Mouse (Mus musculus) liver, embryonic 14.5 days (tissue): ENCODE results near the gene Pecr. TPM values are rescaled to one million over a fixed set of nuclear protein-coding genes. Genes with fewer than 3 reads are reported as not detected.

Source experiments
- ATAC-seq: fragments of 200-750 bp; cut with Nextera tagmentation; 2 replicates; pipeline ENCODE4 v1.8.0; 2017; ENCODE audit warnings: moderate number of reproducible peaks, mild to moderate bottlenecking, moderate library complexity; ENCODE audit not compliant: insufficient read depth
- DNase-seq, 3 experiments: peaks; one replicate each; pipeline ENCODE4 v3.0.0-alpha.2; 2012 to 2013; ENCODE audit warnings: low read depth in 3 of 3, low spot score in 3 of 3
- H3K27ac ChIP-seq: fragments of 300-500 bp; sonication (generic); 2 replicates; pipeline ENCODE4 v1.5.1; 2014; ENCODE audit warnings: moderate library complexity, mild to moderate bottlenecking, control low read depth, inconsistent platforms
- H3K27me3 ChIP-seq: fragments of 300-500 bp; sonication (generic); 2 replicates; pipeline ENCODE4 v1.6.1; 2014; ENCODE audit warnings: mild to moderate bottlenecking, low read length, moderate library complexity; ENCODE audit not compliant: control insufficient read depth, insufficient read depth
- H3K36me3 ChIP-seq: fragments of 300-500 bp; sonication (generic); replicated peaks from 2 replicates; pipeline ENCODE4 v1.6.1; 2014; ENCODE audit warnings: low read depth; ENCODE audit not compliant: control insufficient read depth, insufficient read depth
- H3K4me1 ChIP-seq, 2 experiments: fragments of 200-500 bp in 1 of 2; fragments of 300-500 bp in 1 of 2; sonication (generic) in 1 of 2; replicated peaks; 2 replicates each; pipeline ENCODE4 v1.6.1; 2012 to 2014; ENCODE audit warnings: antibody characterized with exemption in 1 of 2, inconsistent platforms in 1 of 2, low read length in 1 of 2; ENCODE audit not compliant: control insufficient read depth in 2 of 2, insufficient read depth in 2 of 2
- H3K4me2 ChIP-seq: fragments of 300-500 bp; sonication (generic); 2 replicates; pipeline ENCODE4 v1.6.1; 2014; ENCODE audit warnings: low read depth, mild to moderate bottlenecking, control low read depth, moderate library complexity
- H3K4me3 ChIP-seq, 2 experiments: fragments of 200-500 bp in 1 of 2; fragments of 300-500 bp in 1 of 2; sonication (generic) in 1 of 2; 2 replicates each; pipeline ENCODE4 v1.5.1; 2012 to 2014; ENCODE audit warnings: low read depth in 2 of 2, low read length in 2 of 2, mild to moderate bottlenecking in 2 of 2, control low read depth in 1 of 2, inconsistent platforms in 1 of 2, moderate library complexity in 1 of 2; ENCODE audit not compliant: insufficient read depth in 1 of 2
- H3K9ac ChIP-seq: fragments of 300-500 bp; sonication (generic); replicated peaks from 2 replicates; pipeline ENCODE4 v1.6.1; 2014; ENCODE audit warnings: mild to moderate bottlenecking, control low read depth, moderate library complexity
- H3K9me3 ChIP-seq: fragments of 300-500 bp; sonication (generic); 2 replicates; pipeline ENCODE4 v1.6.1; 2016; ENCODE audit warnings: low read length, mixed read lengths; ENCODE audit not compliant: control insufficient read depth
- CTCF ChIP-seq: IDR thresholded peaks from 2 replicates; pipeline ENCODE4 v1.5.1; 2016; ENCODE audit warnings: antibody characterized with exemption, low read depth, control low read depth
- EP300 ChIP-seq: IDR thresholded peaks from 2 replicates; pipeline ENCODE4 v1.6.1; 2016; ENCODE audit warnings: antibody characterized with exemption, low read depth
- WGBS: fragments of 180-500 bp; shearing (Covaris S2); extraction: QIAGEN DNeasy Blood & Tissue Kit; methylation state at CpG from one replicate; pipeline ENCODE4 v1.1.7; 2014; ENCODE audit not compliant: insufficient replicate concordance; 5-methylcytosine and 5-hydroxymethylcytosine counted together
- polyA plus RNA-seq, 2 experiments: library from polyadenylated mRNA; depleted of rRNA in 1 of 2; stranded (reverse) in 1 of 2; unstranded in 1 of 2; fragments of >200 nt; fragmentation: Nextera tagmentation in 1 of 2; extraction: Ambion mirVana in 1 of 2; gene quantifications; 2 replicates each; pipeline versions ENCODE4 v1.2.1 to v1.2.3; 2012 to 2014

Gene Pecr
- polyA plus RNA-seq, 2 experiments, result 23.1 to 40.2 TPM

DNA sequence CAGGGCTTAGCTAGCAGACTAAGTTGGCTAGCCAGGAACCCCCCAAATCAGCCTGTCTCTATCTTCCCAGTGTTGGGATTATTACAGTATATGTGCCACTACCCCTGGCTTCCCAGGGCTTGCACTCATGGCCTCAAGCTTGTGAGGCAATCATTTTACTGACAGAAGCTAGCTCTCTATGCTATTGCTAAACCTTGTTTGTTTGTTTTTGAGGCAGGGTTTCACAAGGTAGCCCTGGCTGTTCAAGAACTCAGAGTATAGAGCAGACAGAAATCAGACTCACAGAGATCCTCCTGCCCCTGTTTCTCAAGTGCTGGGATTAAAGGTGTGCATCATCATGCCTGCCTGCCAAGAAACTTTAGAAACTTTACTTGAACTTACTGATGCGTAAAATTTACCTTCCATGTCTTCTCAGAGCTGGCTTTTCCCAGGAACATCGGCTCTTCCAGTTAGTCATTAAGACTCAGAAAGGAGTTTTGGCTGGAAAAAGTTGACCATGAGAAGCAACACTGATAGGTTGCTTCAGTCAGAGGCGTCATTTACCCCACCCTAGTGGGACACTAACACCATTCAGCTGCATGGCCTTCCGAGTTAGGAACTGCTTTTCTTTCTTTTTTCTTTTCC lies 4.5 kb upstream of the Pecr start:
- peak in 1 of 3 experiments; percentile 11 for DNase-seq
- H3K27me3 ChIP-seq, result peaks cover 4% of the 10 kb centered on the region; the same call in 1 of the 2 replicates
- ATAC-seq, result peak; percentile 27
- peaks cover 0 to 16% of the 10 kb centered on the region in 2 experiments; a peak in 3 of 4 replicates for H3K4me1 ChIP-seq
- H3K9ac ChIP-seq, result no peak overlapping the region
- no peak for TF ChIP-seq CTCF
- no peak for TF ChIP-seq EP300
- peak overlapping the region; percentile 24 for H3K4me2 ChIP-seq
- H3K36me3 ChIP-seq, result no peaks in the 10 kb centered on the region
- peak overlapping the region; percentile 18 for H3K27ac ChIP-seq
- WGBS, result 57% methylated on average over 4 of the region's 4 CpGs
- H3K9me3 ChIP-seq, result no peaks in the 10 kb centered on the region
- no peak overlapping the region for H3K4me3 ChIP-seq

DNA sequence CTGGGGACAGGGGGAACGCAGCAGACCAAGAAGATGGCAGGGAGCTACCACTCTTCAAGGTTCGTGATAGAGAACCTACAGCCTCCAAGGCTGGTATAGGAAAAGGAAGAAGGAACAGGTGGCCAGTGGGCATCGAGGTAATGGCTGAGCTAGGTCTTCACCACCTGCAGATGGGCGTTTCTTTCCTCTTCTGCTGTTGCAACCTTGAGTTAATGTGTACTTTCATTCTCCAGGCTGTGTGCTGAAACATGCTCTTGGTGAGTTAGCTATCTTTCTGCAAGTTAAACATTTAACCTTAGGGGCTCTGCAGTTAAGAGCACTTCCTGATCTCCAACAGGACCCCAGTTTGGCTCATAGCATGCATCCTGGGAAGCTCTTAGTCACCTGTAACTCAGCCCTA lies 3.8 kb upstream of the Pecr start:
- H3K4me2 ChIP-seq, result peak overlapping the region; percentile 24
- peaks cover 4% of the 10 kb centered on the region; the same call in 1 of the 2 replicates for H3K27me3 ChIP-seq
- DNase-seq, result no peak
- ATAC-seq, result no peak
- no peak for TF ChIP-seq CTCF
- no peak for TF ChIP-seq EP300
- H3K9me3 ChIP-seq, result no peaks in the 10 kb centered on the region
- H3K27ac ChIP-seq, result no peak overlapping the region; the same call in 1 of the 2 replicates
- no peak overlapping the region for H3K9ac ChIP-seq
- no peak overlapping the region for H3K4me3 ChIP-seq
- H3K36me3 ChIP-seq, result no peaks in the 10 kb centered on the region
- 45% methylated on average over 4 of the region's 4 CpGs for WGBS
- peaks cover 0 to 20% of the 10 kb centered on the region in 2 experiments; a peak in 3 of 4 replicates for H3K4me1 ChIP-seq

DNA sequence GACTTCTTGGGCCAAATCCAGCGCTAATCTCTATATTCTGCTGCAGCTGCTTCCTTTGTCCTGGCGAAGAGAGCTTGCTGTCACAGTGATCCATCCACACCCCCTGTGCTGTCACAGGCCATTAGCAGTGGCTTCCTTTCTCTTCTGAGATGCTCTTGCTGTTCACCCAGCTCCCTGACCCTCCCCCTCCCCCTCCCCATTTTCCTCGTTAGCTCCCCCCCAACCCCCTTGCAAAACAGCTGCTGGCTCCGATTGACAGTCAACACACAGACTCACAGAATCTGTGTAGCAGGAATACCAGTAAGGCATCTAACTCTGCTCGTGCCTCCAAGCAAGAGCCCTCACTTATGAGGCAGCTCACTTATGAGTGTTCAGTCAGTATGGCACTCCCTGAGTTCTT lies 2.8 kb upstream of the Pecr start:
- Histone ChIP-seq H3K9me3 (no peaks in the 10 kb centered on the region), H3K27ac (no peak overlapping the region), H3K27me3 (peaks cover 4% of the 10 kb centered on the region; the same call in 1 of the 2 replicates), H3K4me3 (no peak overlapping the region), H3K36me3 (no peaks in the 10 kb centered on the region), H3K9ac (no peak overlapping the region), H3K4me2 (0 out of 2 replicates have a peak overlapping the region, but pooled peaks have one; percentile 4), H3K4me1 (peaks cover 0 to 21% of the 10 kb centered on the region in 2 experiments; a peak in 3 of 4 replicates)
- 35% methylated on average over 5 of the region's 5 CpGs for WGBS
- no peak for DNase-seq
- TF ChIP-seq EP300, result no peak
- no peak for TF ChIP-seq CTCF
- no peak for ATAC-seq

DNA sequence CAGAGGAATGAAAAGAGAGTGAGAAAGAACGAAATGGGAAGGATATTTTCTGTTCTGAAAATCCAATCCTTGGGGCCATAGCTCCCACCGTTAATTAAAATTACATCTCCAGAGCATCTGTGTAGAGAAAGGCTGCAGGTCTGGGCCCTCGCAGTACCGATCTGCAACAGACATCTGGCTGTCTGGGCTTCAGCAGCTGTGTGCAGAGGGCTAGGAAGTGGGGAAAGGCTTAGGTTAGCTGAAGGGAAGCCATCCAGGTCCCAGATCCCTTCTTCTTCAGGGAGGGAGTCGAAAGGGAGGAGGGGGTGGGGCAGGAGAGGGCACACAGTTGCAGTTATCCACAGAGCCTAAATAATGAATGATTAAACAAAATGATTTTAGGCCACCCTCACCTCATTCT lies 425 bp upstream of the Pecr start:
- Histone ChIP-seq H3K4me3 (peak overlapping the region in 1 of 2 experiments; percentile 65; a peak in 1 of 4 replicates), H3K36me3 (no peaks in the 10 kb centered on the region), H3K27me3 (peaks cover 4% of the 10 kb centered on the region; the same call in 1 of the 2 replicates), H3K4me2 (peak overlapping the region; percentile 86), H3K4me1 (peaks cover 0 to 21% of the 10 kb centered on the region in 2 experiments; a peak in 3 of 4 replicates), H3K27ac (no peak overlapping the region), H3K9ac (no peak overlapping the region), H3K9me3 (no peaks in the 10 kb centered on the region)
- 2% methylated on average over 5 of the region's 5 CpGs for WGBS
- ATAC-seq (no peak), DNase-seq (no peak)
- TF ChIP-seq EP300 (no peak), CTCF (no peak)

DNA sequence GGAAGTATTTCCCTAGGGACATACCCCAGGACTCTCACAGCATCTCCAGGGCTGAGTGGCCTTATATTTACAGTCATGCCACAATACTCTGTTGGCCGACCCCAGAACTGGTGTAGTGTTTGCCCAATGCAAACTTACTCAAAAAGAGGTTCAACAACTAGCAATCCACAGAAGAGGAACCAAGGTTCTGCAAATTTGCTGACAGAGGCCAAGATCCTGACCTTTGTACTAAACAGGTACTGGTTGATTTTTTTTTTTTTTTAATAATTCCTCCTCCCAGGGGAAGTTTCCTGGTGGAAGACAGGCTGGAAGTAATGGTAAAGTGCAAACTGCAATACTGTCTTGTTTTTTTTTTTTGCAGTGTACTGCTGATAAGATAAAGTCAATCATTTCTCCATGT lies 1.5 kb downstream of the Pecr start:
- ATAC-seq, result no peak
- Histone ChIP-seq H3K4me3 (no peak overlapping the region), H3K27me3 (peaks cover 4% of the 10 kb centered on the region; the same call in 1 of the 2 replicates), H3K4me1 (peaks cover 0 to 12% of the 10 kb centered on the region in 2 experiments; a peak in 3 of 4 replicates), H3K9me3 (no peaks in the 10 kb centered on the region), H3K36me3 (no peaks in the 10 kb centered on the region), H3K27ac (no peak overlapping the region), H3K4me2 (peak overlapping the region; percentile 86; the same call in 1 of the 2 replicates), H3K9ac (no peak overlapping the region)
- TF ChIP-seq EP300, result no peak
- no peak for TF ChIP-seq CTCF
- WGBS, result 43% methylated on average over 1 of the region's 1 CpGs
- DNase-seq, result no peak
